Mouse (Mus musculus) stomach, embryonic 16.5 days (tissue): ENCODE measurements around the gene Orm2. TPM values are rescaled to one million over a fixed set of nuclear protein-coding genes. Genes with fewer than 3 reads are reported as not detected.

Experiments
- ATAC-seq: fragments of 200-750 bp; cut with Nextera tagmentation; 2 replicates; pipeline ENCODE4 v1.8.0; 2017; ENCODE audit warnings: moderate number of reproducible peaks, moderate TSS enrichment; ENCODE audit not compliant: insufficient read depth, low FRiP score
- H3K27ac ChIP-seq: fragments of 300-500 bp; sonication (generic); 2 replicates; pipeline ENCODE4 v1.5.1; 2014; ENCODE audit warnings: low read length
- H3K27me3 ChIP-seq: fragments of 300-500 bp; sonication (generic); 2 replicates; pipeline ENCODE4 v1.6.1; 2014; ENCODE audit warnings: low read length, control low read depth, mixed read lengths; ENCODE audit not compliant: control insufficient read depth, insufficient read depth
- H3K36me3 ChIP-seq: fragments of 300-500 bp; sonication (generic); 2 replicates; pipeline ENCODE4 v1.6.1; 2014; ENCODE audit warnings: low read length; ENCODE audit not compliant: control insufficient read depth, insufficient read depth
- H3K4me1 ChIP-seq: fragments of 300-500 bp; sonication (generic); 2 replicates; pipeline ENCODE4 v1.6.1; 2014; ENCODE audit warnings: low read length, control low read depth, mixed read lengths; ENCODE audit not compliant: control insufficient read depth, insufficient read depth
- H3K4me2 ChIP-seq: fragments of 300-500 bp; sonication (generic); 2 replicates; pipeline ENCODE4 v1.6.1; 2014; ENCODE audit warnings: low read depth, low read length, mixed read lengths
- H3K4me3 ChIP-seq: fragments of 300-500 bp; sonication (generic); replicated peaks from 2 replicates; pipeline ENCODE4 v1.5.1; 2014; ENCODE audit warnings: mild to moderate bottlenecking, low read length
- H3K9ac ChIP-seq: fragments of 300-500 bp; sonication (generic); 2 replicates; pipeline ENCODE4 v1.6.1; 2014; ENCODE audit warnings: low read length
- H3K9me3 ChIP-seq: fragments of 300-500 bp; sonication (generic); replicated peaks from 2 replicates; pipeline ENCODE4 v1.6.1; 2016; ENCODE audit warnings: low read length, control low read depth; ENCODE audit not compliant: control insufficient read depth
- WGBS: fragments of 180-500 bp; shearing (Covaris S2); extraction: QIAGEN DNeasy Blood & Tissue Kit; methylation state at CpG from one replicate; pipeline ENCODE4 v1.1.7; 2014; 5-methylcytosine and 5-hydroxymethylcytosine counted together
- polyA plus RNA-seq: library from polyadenylated mRNA; unstranded; fragments of >200 nt; fragmentation: Nextera tagmentation; extraction: Ambion mirVana; gene quantifications from 2 replicates; pipeline ENCODE4 v1.2.1, GENCODE M21; 2015

Orm2 gene
- polyA plus RNA-seq, 1 experiment from 2014 or later = not detected

DNA sequence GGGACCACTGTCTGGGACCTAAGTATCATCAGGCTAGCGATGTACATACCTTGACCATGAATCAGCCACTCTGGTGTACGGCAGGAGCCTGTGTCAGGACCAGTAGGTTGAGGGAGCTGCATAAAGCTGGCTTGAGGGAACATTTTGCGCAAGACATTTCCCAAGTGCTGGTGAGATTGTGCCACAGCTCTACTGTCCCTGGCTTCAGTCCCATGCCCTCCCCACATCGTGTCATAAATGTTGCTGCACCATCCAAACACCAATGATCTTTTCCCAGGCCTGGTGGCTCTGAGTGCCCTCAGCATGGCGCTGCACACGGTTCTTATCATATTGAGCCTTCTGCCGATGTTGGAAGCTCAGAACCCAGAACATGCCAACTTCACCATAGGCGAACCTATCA lies 18.0 kb upstream of the Orm2 start, which contains the start of gene Orm1:
Gene Orm1 (plus strand): TSS at position 266 of the 400 bp plus-strand sequence.
- no peak within 1 kb of the TSS for H3K4me2 ChIP-seq
- H3K27me3 ChIP-seq = no peaks in the 10 kb centered on the region
- no peaks in the 10 kb centered on the region for H3K9me3 ChIP-seq
- 78% methylated on average over 8 of the region's 8 CpGs for WGBS
- 0 out of 2 replicates have a peak, but pooled peaks cover 7% of the 10 kb centered on the region for H3K4me1 ChIP-seq
- peak within 1 kb of the TSS; percentile 51 for H3K27ac ChIP-seq
- H3K36me3 ChIP-seq = no peaks in the 10 kb centered on the region
- no peak within 1 kb of the TSS for H3K9ac ChIP-seq
- no peak within 1 kb of the TSS for H3K4me3 ChIP-seq
- no peak for ATAC-seq

DNA sequence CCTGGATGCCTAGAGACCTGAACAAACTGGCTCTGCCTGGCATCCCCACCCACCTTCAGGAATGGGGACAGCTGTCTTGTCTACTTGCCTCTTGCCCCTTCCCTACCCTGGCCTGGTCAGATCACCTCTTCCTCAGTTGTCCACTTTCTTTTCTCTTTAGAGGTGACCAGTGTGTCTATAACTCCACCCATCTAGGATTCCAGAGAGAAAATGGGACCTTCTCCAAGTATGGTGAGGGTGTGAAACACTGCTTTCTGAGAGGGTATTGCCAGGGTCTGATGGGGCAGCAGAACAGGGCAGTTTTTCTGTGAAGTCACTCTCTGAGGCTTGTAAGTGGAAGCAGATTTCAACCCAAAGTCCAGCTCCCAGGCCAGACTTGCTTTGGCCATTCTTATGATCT lies 17.0 kb upstream of the Orm2 start:
- ATAC-seq = no peak
- Histone ChIP-seq H3K36me3 (no peaks in the 10 kb centered on the region), H3K27ac (peak overlapping the region; percentile 50), H3K4me3 (no peak overlapping the region), H3K9ac (no peak overlapping the region), H3K4me1 (0 out of 2 replicates have a peak, but pooled peaks cover 7% of the 10 kb centered on the region), H3K9me3 (no peaks in the 10 kb centered on the region), H3K27me3 (no peaks in the 10 kb centered on the region), H3K4me2 (no peak overlapping the region)

DNA sequence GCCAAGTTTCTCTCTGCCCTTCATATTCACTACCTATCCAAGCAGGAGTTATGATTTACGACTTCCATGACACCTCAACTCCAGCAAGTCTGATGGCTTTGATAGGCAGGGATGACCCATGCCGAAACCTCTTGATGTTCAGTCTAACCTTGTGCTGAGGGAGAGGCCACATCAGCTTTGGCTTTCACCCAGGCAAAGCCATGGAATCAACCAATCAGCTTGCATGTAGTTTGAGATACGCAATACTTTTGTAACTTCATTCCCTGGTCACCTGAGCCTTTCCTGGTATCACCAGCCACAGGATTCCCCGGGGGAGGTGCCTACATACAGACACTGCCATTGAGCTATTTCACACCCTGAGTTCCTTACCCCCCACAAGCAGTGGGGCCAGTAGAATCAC lies 15.6 kb upstream of the Orm2 start:
- Histone ChIP-seq H3K4me1 (0 out of 2 replicates have a peak, but pooled peaks cover 7% of the 10 kb centered on the region), H3K27ac (no peak overlapping the region), H3K4me2 (no peak overlapping the region), H3K27me3 (no peaks in the 10 kb centered on the region), H3K9ac (no peak overlapping the region), H3K9me3 (no peaks in the 10 kb centered on the region), H3K36me3 (no peaks in the 10 kb centered on the region), H3K4me3 (no peak overlapping the region)
- 83% methylated on average over 4 of the region's 4 CpGs for WGBS
- ATAC-seq = no peak

DNA sequence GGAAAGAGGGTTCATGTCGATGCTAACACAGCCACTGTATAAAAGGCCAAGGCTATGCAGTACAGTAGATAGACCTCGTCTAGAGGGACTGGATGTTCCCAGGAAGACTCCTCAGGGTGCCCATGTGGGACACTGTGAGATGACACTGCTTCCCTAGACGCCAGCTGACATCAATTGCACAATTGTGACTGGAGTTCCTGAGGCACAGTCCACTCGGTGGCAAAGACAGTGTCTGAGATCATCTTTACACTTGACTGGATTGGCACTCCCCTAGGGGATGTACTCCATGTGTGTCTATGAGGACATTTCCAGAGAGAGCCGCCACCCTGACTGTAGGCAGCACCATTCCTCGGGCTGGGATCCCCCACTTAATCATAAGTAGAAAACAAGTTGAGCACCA lies 13.7 kb upstream of the Orm2 start:
- Histone ChIP-seq H3K4me1 (0 out of 2 replicates have a peak, but pooled peaks cover 7% of the 10 kb centered on the region), H3K9me3 (no peaks in the 10 kb centered on the region), H3K27me3 (no peaks in the 10 kb centered on the region), H3K4me3 (no peak overlapping the region), H3K27ac (no peak overlapping the region), H3K36me3 (no peaks in the 10 kb centered on the region), H3K9ac (no peak overlapping the region), H3K4me2 (no peak overlapping the region)
- 65% methylated on average over 6 of the region's 6 CpGs for WGBS
- no peak for ATAC-seq

DNA sequence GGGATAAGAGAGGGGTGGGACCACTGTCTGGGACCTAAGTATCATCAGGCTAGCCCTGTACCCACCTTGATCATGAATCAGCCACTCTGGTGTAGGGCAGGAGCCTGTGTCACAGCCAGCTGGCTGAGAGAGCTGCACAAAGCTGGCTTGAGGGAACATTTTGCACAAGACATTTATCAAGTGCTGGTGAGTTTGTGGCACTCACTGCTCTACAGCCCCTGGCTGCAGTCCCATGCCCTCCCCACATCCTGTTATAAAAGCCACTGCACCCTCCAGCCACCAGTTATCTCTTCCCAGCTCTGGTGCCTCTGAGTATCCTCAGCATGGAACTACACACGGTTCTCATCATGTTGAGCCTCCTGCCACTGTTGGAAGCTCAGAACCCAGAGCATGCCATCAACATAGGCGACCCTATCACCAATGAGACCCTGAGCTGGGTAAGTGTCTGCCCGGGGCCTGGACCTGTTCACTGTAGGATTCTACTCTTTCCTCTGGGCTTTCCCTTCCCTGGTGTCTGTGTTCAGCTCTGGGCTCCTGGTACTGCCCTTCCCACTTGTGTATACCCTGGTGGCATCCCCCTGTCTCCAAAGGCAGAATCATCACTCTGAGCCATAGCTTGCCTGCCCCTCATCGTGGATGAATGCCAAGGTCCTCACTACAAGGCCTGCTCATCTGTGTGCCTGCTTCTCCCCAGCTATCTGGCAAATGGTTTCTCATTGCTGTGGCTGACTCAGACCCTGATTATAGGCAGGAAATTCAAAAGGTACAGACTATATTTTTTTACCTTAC lies 6.2 kb upstream of the Orm2 start, which contains the start of gene Orm3:
Gene Orm3 (plus strand): TSS at position 286 of the 789 bp plus-strand sequence.
- peak within 1 kb of the TSS; percentile 5; the same call in 1 of the 2 replicates for H3K27ac ChIP-seq
- no peaks in the 10 kb centered on the region for H3K27me3 ChIP-seq
- ATAC-seq = no peak; the same call in 1 of the 2 replicates
- WGBS = 73% methylated on average over 4 of the region's 4 CpGs
- H3K4me3 ChIP-seq = no peak within 1 kb of the TSS
- no peaks in the 10 kb centered on the region for H3K9me3 ChIP-seq
- no peaks in the 10 kb centered on the region for H3K4me1 ChIP-seq
- no peak within 1 kb of the TSS for H3K4me2 ChIP-seq
- no peaks in the 10 kb centered on the region for H3K36me3 ChIP-seq
- no peak within 1 kb of the TSS for H3K9ac ChIP-seq

DNA sequence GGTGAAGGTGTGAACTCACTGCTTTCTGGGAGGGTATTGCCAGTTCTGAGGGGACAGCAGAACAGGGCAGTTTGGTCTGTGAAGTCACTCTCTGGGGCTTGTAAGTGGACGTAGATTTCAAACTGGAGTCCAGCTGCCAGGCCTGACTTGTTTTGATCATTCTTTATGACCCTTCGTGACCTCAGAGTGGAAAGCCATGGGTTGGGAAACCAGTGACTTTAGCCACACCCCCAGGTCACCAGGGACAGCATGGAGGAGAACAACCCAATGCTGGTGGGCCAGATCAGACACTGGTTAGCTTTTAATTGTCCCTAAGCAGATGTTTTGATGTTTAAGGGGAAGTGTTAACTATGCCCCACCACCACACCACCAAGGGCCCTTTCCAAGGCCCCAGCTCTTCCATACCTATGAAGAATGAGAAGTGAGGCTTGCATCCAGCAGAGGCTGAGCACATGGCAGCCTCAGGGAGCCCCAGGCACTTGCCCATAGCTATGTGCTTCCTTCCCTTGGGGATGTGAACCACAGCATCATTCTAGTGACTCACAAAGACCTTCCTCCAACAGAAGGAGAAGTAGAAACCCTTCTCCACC lies 5.2 kb upstream of the Orm2 start:
- H3K36me3 ChIP-seq = no peaks in the 10 kb centered on the region
- no peaks in the 10 kb centered on the region for H3K4me1 ChIP-seq
- WGBS = 53% methylated on average over 2 of the region's 2 CpGs
- no peak overlapping the region for H3K9ac ChIP-seq
- H3K9me3 ChIP-seq = no peaks in the 10 kb centered on the region
- H3K4me3 ChIP-seq = no peak overlapping the region
- no peak overlapping the region for H3K27ac ChIP-seq
- H3K4me2 ChIP-seq = no peak overlapping the region
- H3K27me3 ChIP-seq = no peaks in the 10 kb centered on the region
- no peak for ATAC-seq

DNA sequence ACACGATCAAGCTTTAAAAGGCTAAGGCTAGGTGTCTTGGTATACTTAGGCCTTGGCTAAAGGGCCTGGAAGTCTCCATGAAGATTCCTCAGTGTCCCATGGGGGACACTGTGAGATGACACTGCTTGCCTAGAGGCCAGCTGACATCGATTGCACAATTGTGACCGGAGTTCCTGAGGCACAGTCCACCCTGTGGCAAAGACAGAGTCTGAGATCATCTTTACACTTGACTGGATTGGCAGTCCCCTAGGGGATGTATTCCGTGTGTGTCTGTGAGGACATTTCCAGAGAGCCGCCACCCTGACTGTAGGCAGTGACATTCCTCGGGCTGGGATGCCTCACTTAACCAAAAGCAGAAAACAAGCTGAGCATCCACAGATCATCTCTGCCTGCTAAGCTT lies 2.4 kb upstream of the Orm2 start:
- Histone ChIP-seq H3K36me3 (no peaks in the 10 kb centered on the region), H3K4me3 (no peak overlapping the region), H3K9ac (no peak overlapping the region), H3K9me3 (no peaks in the 10 kb centered on the region), H3K27ac (no peak overlapping the region), H3K4me1 (no peaks in the 10 kb centered on the region), H3K4me2 (no peak overlapping the region), H3K27me3 (no peaks in the 10 kb centered on the region)
- WGBS = 86% methylated on average over 6 of the region's 6 CpGs
- no peak for ATAC-seq

DNA sequence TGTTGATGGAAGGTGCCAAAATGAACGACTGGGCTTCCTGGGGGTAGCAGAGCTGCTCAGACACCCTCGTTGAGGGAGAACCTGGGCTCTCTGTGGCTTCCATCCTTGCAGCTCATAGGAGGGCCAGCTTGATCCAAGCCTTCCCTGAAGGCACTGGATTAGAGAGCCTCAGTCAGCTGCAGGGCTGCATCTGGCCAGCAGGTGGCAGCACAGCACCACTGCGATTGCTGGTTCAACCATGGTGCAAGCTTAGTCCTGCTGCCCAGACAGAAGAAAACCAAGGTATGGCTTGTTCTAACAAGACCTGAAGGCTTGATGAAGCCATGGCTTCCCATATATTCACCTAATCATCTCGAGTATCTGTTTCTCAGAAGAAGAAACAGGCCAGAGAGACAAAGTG lies 6.3 kb downstream of the Orm2 start:
- H3K4me2 ChIP-seq = no peak overlapping the region
- H3K27me3 ChIP-seq = no peaks in the 10 kb centered on the region
- no peaks in the 10 kb centered on the region for H3K4me1 ChIP-seq
- no peaks in the 10 kb centered on the region for H3K9me3 ChIP-seq
- peak; percentile 70 for ATAC-seq
- no peak overlapping the region for H3K27ac ChIP-seq
- no peak overlapping the region for H3K4me3 ChIP-seq
- no peaks in the 10 kb centered on the region; the same call in 1 of the 2 replicates for H3K36me3 ChIP-seq
- H3K9ac ChIP-seq = no peak overlapping the region
- WGBS = 16% methylated on average over 4 of the region's 4 CpGs

DNA sequence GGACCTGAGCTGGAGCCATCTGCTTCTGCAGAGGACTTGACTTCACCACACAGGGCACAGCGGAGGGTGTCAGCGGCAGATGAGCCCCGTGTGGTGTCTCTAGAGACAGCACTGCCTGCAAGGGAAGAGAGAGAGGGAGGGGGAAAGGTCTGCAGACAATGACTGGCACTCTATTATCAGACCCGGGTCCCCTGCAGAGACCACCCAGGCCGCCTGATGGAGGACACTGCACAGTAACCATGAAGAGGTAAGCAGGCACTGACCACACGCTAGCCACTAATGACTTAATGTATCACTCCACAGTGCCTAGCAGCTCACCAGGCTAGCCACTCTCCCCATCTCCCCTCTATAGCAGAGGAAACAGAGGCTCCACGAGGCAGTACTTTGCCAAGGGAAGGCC lies 8.6 kb downstream of the Orm2 start:
- H3K9me3 ChIP-seq = no peaks in the 10 kb centered on the region
- no peak overlapping the region for H3K27ac ChIP-seq
- no peak overlapping the region for H3K4me2 ChIP-seq
- H3K4me3 ChIP-seq = no peak overlapping the region
- WGBS = 63% methylated on average over 7 of the region's 7 CpGs
- H3K9ac ChIP-seq = no peak overlapping the region
- no peaks in the 10 kb centered on the region for H3K27me3 ChIP-seq
- no peaks in the 10 kb centered on the region; the same call in none of the 2 replicates for H3K36me3 ChIP-seq
- H3K4me1 ChIP-seq = peaks cover 14% of the 10 kb centered on the region
- ATAC-seq = no peak
